Mouse (Mus musculus) G1E (cell line): ENCODE data around the gene Gm44790. TPM values are rescaled to one million over a fixed set of nuclear protein-coding genes. Genes with fewer than 3 reads are reported as not detected.

Source experiments
- ATAC-seq: 2 replicates; pipeline ENCODE4 v1.8.0; 2016; ENCODE audit warnings: mild to moderate bottlenecking; ENCODE audit not compliant: insufficient number of reproducible peaks, poor library complexity, low FRiP score, severe bottlenecking; ENCODE audit errors: extremely low read depth
- DNase-seq: peaks from one replicate; pipeline ENCODE4 v3.0.0; 2012; ENCODE audit warnings: low spot score
- H3K27me3 ChIP-seq: 2 replicates; pipeline ENCODE4 v1.6.1; 2012; ENCODE audit warnings: mild to moderate bottlenecking, low read length, inconsistent platforms; ENCODE audit not compliant: insufficient read depth
- H3K36me3 ChIP-seq: replicated peaks from 2 replicates; pipeline ENCODE3; 2012; ENCODE audit warnings: mild to moderate bottlenecking, inconsistent platforms
- H3K4me1 ChIP-seq: 2 replicates; pipeline ENCODE4 v1.6.1; 2012; ENCODE audit warnings: low read depth, low read length, inconsistent platforms, mixed read lengths; ENCODE audit not compliant: insufficient read depth
- H3K4me3 ChIP-seq: 2 replicates; pipeline ENCODE4 v1.5.1; 2012; ENCODE audit warnings: low read depth, mild to moderate bottlenecking, inconsistent platforms, low read length, moderate library complexity, mixed read lengths
- H3K9me3 ChIP-seq: replicated peaks from 2 replicates; pipeline ENCODE4 v1.6.1; 2012; ENCODE audit warnings: inconsistent platforms
- CTCF ChIP-seq: IDR thresholded peaks from 2 replicates; pipeline ENCODE4 v1.5.1; 2012; ENCODE audit warnings: low read depth, low read length, inconsistent platforms, mixed read lengths
- GATA1 ChIP-seq: IDR thresholded peaks from 2 replicates; pipeline ENCODE4 v1.6.1; 2012; ENCODE audit warnings: borderline replicate concordance, low read length, inconsistent platforms, mixed read lengths
- GATA2 ChIP-seq: IDR thresholded peaks from 2 replicates; pipeline ENCODE4 v1.6.1; 2012; ENCODE audit warnings: low read depth, low read length, inconsistent platforms, borderline replicate concordance
- POLR2AphosphoS5 ChIP-seq: IDR thresholded peaks from 2 replicates; pipeline ENCODE4 v1.6.1; 2012; ENCODE audit warnings: low read depth, low read length, inconsistent platforms; ENCODE audit not compliant: insufficient replicate concordance
- TAL1 ChIP-seq: conservative IDR thresholded peaks from 2 replicates; pipeline ENCODE4 v1.6.1; 2012; ENCODE audit warnings: low read depth, low read length, inconsistent platforms, mixed read lengths
- polyA plus RNA-seq: library from polyadenylated mRNA; stranded (reverse); fragments of >175 nt; gene quantifications from 2 replicates; pipeline ENCODE4 v1.2.3, GENCODE M21; 2012
- total RNA-seq, 2 experiments: library from RNA; stranded (forward) in 1 of 2; stranded (reverse) in 1 of 2; fragments of 200-1000 nt in 1 of 2; fragments of >200 nt in 1 of 2; fragmentation: Nextera tagmentation in 1 of 2; gene quantifications; 2 replicates each; pipeline ENCODE4 v1.2.3; 2014 to 2017

Gene Gm44790
- total and polyA plus RNA-seq, 3 experiments, result 0.78 to 0.87 TPM; not detected in 1

- H3K4me1 ChIP-seq, result peaks cover 44% of the 10 kb centered on the region
- ATAC-seq, result no peak
- H3K4me3 ChIP-seq, result no peak overlapping the region; the same call in 1 of the 2 replicates
- TF ChIP-seq GATA2 (no peak), POLR2AphosphoS5 (no peak), TAL1 (no peak), CTCF (no peak), GATA1 (no peak)
- H3K27me3 ChIP-seq, result no peaks in the 10 kb centered on the region
- DNase-seq, result no peak
- no peaks in the 10 kb centered on the region for H3K9me3 ChIP-seq
- peaks cover 54% of the 10 kb centered on the region for H3K36me3 ChIP-seq
These were observed 31.4 kb upstream of the Gm44790 start for GRCm38 (mm10) chr6:86395021-86395420.

- peaks cover 45% of the 10 kb centered on the region for H3K36me3 ChIP-seq
- TF ChIP-seq POLR2AphosphoS5, result no peak
- no peak for TF ChIP-seq TAL1
- TF ChIP-seq GATA1, result no peak
- no peak for TF ChIP-seq GATA2
- TF ChIP-seq CTCF, result no peak
- peak overlapping the region; percentile 96 for H3K4me3 ChIP-seq
- H3K27me3 ChIP-seq, result no peaks in the 10 kb centered on the region
- H3K4me1 ChIP-seq, result peaks cover 52% of the 10 kb centered on the region
- ATAC-seq (no peak), DNase-seq (peak; percentile 24)
- H3K9me3 ChIP-seq, result no peaks in the 10 kb centered on the region
These were observed 30.5 kb upstream of the Gm44790 start for GRCm38 (mm10) chr6:86395969-86396368.

- H3K4me1 ChIP-seq, result peaks cover 58% of the 10 kb centered on the region
- no peaks in the 10 kb centered on the region for H3K27me3 ChIP-seq
- no peaks in the 10 kb centered on the region for H3K9me3 ChIP-seq
- H3K4me3 ChIP-seq, result peak within 1 kb of the TSS; percentile 96
- peaks cover 37% of the 10 kb centered on the region for H3K36me3 ChIP-seq
- peak; percentile 54 for ATAC-seq
- TF ChIP-seq TAL1 (no peak), GATA1 (no peak), POLR2AphosphoS5 (no peak), GATA2 (no peak), CTCF (no peak)
- DNase-seq, result peak; percentile 77
These were observed 29.7 kb upstream of the Gm44790 start, which contains the start of gene Pcyox1 for GRCm38 (mm10) chr6:86396581-86397256. Gene Pcyox1, minus strand, starts transcription at chr6:86397154.

GRCm38 (mm10) chr6:86397257-86397980, 29.0 kb upstream of the Gm44790 start:
- TF ChIP-seq GATA2, result no peak
- no peak for TF ChIP-seq GATA1
- no peak for TF ChIP-seq CTCF
- no peak for TF ChIP-seq TAL1
- TF ChIP-seq POLR2AphosphoS5, result no peak
- H3K4me1 ChIP-seq, result peaks cover 58% of the 10 kb centered on the region
- ATAC-seq, result no peak
- no peak for DNase-seq
- H3K27me3 ChIP-seq, result no peaks in the 10 kb centered on the region
- H3K4me3 ChIP-seq, result peak overlapping the region; percentile 96
- H3K36me3 ChIP-seq, result peaks cover 30% of the 10 kb centered on the region
- no peaks in the 10 kb centered on the region for H3K9me3 ChIP-seq

GRCm38 (mm10) chr6:86398986-86399385, 27.5 kb upstream of the Gm44790 start:
- TF ChIP-seq GATA2 (no peak), CTCF (no peak), TAL1 (no peak), GATA1 (no peak), POLR2AphosphoS5 (no peak)
- Histone ChIP-seq H3K4me1 (peaks cover 59% of the 10 kb centered on the region), H3K27me3 (no peaks in the 10 kb centered on the region), H3K36me3 (peaks cover 17% of the 10 kb centered on the region), H3K4me3 (no peak overlapping the region), H3K9me3 (no peaks in the 10 kb centered on the region)
- DNase-seq (no peak), ATAC-seq (no peak)

GRCm38 (mm10) chr6:86399995-86400394, 26.5 kb upstream of the Gm44790 start:
- Histone ChIP-seq H3K4me3 (no peak overlapping the region), H3K4me1 (peaks cover 56% of the 10 kb centered on the region), H3K9me3 (no peaks in the 10 kb centered on the region), H3K27me3 (no peaks in the 10 kb centered on the region), H3K36me3 (peaks cover 8% of the 10 kb centered on the region)
- no peak for TF ChIP-seq TAL1
- TF ChIP-seq CTCF, result no peak
- no peak for TF ChIP-seq GATA2
- TF ChIP-seq GATA1, result no peak
- no peak for TF ChIP-seq POLR2AphosphoS5
- DNase-seq (no peak), ATAC-seq (no peak)
